Mouse (Mus musculus): ENCODE data around the gene Dock2. TPM values are rescaled to one million over a fixed set of nuclear protein-coding genes. Genes with fewer than 3 reads are reported as not detected.

Dock2 gene
- total RNA-seq, 2 experiments from 2014 or later: 0.62 to 0.85 TPM

DNA sequence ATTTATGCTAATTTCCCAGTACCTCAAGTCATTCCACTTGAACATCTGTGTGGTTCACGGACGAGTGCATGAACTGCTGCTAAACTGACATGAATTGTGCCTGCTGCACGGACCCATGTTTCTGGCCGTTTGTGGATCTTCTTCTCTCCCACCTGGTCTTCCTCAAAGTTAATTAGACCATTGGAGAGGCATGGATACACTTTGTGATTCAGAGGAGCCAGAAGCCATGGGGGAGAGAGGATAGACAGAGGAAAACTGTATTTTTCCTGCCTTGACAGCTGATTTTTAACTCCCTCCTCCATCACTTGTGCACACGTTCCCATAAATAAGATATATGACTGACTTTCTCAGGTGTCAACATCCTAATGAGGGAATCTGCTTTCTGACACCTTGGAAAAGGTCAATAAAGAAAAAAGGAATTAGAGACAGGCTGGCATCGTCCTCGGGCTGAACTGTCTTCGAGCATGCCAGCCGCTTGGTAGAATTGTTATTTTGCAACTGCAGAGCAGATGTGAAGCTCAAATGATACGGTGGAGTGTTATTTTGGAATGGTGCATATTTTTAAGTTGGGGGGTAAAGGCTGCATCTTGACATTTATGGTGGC is 434.1 kb downstream of the Dock2 start:
- DNase-seq (ENCODE audit: low spot score): no peak

DNA sequence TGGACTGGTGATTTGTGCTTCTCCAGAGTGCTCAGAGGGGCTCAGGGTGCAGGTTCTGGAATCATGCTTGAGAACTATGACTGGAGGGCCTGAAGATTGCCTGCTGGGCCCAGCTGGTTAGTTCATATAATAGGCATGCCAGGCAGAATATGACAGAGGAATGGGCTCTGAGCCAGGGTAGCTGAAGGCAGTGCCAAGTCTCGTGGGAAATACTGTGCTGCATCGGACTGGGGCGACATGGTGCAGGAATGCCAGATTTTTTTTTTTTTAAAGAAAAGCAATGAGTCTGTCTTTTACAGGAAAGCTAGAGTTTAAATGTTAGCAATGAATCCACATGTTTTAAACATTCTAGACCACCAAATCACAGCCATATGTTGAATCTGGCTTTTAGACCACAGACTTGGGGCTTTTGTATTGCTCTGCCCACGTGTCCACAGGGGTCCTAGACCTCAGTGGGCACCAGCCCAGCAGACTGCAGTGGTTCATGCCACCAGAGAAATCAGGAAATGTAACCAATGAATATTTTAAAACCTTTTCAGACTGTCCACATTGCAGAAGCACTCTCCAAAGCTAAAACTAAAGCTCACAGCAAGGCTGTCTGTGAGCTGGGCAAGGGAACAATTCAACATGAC is 435.3 kb downstream of the Dock2 start:
- peak; percentile 4 for DNase-seq (ENCODE audit: low spot score)

- no peak for DNase-seq (ENCODE audit: low spot score)
Observed at GRCm38 (mm10) chr11:34344310-34344709, 439.4 kb downstream of the Dock2 start.

- no peak for DNase-seq (ENCODE audit: low spot score)
Observed at GRCm38 (mm10) chr11:34343742-34344307, 439.9 kb downstream of the Dock2 start.

DNA sequence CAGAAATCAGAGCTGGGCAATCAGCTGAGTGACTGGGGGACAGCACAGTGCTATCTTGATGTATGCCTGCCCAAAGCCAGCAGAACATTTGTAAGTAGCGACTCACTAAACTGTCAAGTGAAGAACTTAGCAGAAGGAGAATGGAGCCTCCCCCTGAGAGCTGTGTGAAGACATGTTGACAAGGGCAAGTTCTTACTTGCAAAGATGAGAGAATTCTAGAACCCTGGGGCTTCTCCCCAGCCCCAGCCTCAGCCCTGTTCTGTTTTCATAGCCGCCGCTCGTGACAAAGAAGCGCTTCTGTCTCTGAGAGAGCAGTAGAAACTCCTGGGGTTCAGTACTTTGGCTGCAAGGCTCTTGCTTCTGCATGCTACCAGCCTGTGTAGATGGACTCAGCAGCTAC is 444.0 kb downstream of the Dock2 start:
- DNase-seq (ENCODE audit: low spot score): no peak

DNA sequence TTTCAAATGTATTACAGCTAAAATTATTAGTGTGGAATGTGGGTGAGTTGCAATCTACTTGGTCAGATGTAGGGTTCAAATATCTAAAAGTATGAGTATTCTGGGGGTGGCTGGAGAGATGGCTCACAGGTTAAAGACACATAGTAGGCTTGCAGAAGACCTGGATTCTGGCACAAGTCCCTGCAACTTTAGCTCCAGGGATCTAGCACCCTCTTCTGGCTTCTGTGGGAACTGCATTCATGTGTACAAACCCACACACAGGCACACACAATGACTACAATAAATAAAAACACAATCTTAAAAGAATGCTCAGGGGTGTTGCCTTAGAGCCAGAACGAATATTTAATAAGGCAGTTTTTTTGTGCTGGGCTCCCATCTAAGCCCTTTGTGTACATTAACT is 445.8 kb downstream of the Dock2 start:
- no peak for DNase-seq (ENCODE audit: low spot score)

DNA sequence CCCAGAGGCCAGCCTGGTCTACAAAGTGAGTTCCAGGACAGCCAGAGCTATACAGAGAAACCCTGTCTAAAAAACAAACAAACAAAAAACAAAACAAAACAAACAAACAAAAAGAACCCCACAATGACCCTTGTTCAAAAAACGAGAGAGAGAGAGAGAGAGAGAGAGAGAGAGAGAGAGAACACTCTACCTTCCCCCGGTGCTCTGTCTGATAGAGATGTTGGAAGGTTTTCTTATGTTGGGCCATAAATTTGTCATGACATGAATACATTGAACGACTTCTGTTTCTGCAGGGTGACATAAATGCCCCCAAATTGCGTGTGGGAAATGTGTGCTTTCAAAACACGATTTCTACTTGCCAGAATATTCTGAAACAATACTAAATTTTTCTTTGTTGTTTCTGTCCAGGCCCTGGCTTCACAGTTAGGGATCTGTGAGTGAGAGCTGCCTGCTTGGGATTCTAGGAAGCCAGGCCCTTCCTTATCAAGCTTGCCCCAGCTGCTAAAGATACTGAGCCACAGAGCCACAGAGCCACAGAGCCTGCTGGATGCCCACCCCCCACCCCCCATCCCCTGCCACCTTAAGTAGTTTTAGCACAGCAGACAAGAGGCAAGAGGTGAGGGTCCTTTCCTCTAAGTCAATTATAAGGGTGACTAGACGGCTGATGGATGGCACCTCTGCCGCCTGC is 451.2 kb downstream of the Dock2 start:
- DNase-seq (ENCODE audit: low spot score): no peak

GRCm38 (mm10) chr11:34323664-34324063 is 460.0 kb downstream of the Dock2 start:
- DNase-seq (ENCODE audit: low spot score): no peak

GRCm38 (mm10) chr11:34319282-34319681 is 464.4 kb downstream of the Dock2 start:
- DNase-seq (ENCODE audit: low spot score): no peak

DNA sequence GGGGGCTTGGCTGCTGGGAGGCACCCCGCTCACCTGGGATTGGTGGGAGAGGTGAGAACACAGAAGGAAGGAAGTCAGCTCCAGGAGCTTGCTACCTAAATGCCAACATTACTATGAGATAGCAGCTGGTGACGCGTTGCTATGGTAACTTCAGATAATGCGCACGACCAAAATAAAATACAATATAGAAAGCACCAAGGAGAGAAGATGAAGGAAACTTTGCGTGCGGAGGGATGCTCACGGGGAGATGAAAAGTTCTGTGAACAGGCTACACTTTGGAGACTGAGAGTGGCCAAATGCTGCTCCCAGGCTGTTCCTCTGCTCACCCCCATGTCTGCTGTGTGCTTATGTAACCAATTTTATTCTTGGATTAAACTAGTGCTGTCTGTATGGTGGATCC is 466.7 kb downstream of the Dock2 start:
- no peak for DNase-seq (ENCODE audit: low spot score)

DNA sequence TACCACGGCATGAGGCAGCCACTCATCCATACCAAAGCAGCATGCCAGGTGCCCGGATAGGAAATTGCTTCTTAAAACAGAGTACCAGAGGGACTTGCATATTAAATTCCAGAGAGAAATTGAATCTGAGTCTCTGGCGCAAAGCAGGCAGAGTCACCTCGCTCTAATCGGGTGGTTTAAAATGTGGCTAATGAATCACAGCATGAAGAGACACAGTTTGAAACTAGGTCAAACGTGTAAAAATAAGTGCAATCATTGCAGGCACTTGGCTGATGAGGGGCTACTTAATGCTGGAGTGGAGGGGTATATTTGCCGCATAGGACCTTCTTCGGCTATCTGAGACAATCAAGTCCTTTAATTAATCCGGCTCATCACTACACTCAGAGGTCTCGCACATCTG is 467.5 kb downstream of the Dock2 start:
- DNase-seq (ENCODE audit: low spot score): no peak

DNA sequence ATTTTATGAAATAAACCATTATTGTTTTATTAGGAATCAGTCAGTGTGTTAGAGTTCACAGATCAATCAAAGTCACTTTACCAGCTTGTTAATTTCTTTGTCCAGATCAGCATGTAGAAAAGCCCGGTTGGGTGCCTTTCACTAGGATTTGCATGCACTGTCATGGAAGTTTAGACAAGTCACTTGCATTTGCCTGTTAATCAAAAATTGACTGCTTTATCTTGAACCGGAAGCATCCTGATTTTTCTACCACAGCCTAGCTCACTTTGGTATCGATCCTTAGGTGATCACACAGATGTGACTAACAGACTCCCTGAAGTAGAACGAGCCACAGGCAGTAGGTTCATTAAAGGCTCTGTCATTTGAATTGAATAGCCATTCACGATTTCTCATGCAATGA is 468.3 kb downstream of the Dock2 start:
- no peak for DNase-seq (ENCODE audit: low spot score)

GRCm38 (mm10) chr11:34314534-34315379 is 468.9 kb downstream of the Dock2 start, which contains the start of gene Fam196b:
Gene Fam196b, plus strand, starts transcription at chr11:34314822.
- peak; percentile 24 for DNase-seq (ENCODE audit: low spot score)

GRCm38 (mm10) chr11:34312208-34312607 is 471.5 kb downstream of the Dock2 start:
- no peak for DNase-seq (ENCODE audit: low spot score)

GRCm38 (mm10) chr11:34311717-34312116 is 472.0 kb downstream of the Dock2 start:
- no peak for DNase-seq (ENCODE audit: low spot score)

DNA sequence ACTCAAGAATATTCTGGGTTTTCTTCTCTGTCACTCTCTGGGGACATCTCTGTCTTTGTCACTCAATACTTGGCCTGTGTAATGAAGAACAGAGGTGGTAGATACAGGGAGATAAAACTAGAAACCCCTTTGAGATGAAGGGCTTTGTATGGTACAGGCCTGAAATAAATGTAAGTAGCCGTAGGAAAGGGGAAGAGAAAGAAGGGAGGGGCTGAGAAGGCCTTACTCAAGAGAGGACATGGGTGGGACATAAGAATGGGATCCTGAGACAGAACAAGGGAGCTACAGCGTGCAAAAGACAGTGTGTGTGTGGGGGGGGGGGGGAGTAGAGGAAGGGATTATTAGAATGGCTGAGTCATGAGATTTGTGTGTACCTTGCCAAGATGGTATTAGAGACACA is 474.3 kb downstream of the Dock2 start:
- DNase-seq (ENCODE audit: low spot score): no peak

DNA sequence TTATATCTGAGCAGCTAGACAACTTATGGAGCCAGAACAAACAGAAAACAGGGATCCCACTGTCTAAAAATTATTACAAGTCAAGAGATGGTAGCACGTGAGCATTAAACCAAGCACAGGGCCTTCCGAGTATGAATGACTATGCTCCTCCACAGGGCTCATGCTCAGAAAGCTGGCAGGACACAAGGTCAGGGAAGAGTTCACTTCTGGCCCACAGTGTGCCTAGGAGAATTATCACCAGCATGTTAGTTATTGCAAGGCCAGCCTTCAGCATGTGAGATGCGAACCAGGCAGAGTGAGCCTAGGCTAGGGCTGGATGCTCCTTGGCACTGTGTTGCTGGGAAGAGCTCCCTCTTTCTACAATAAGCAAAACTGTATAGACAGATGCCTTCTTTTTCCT is 475.0 kb downstream of the Dock2 start:
- no peak for DNase-seq (ENCODE audit: low spot score)

DNA sequence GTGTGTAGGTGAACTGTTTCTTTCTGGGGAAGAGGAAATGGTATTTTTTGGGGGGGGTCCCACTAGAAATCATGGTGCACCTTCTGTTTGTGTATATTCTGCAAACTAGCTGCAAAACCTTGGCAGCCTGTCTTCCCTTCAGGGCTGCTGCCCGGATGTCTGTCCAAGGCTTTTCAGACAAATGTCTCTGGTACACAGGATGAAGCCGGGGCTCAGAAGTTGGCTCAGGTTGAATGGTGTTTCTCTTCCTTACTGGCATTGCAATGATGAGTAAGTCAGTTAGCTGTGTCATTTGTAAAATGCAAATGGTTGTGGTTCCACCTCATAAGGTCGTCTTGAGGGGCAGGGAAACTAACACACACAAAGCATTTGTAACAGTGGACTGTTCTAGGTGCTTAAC is 477.5 kb downstream of the Dock2 start:
- DNase-seq (ENCODE audit: low spot score): no peak

GRCm38 (mm10) chr11:34300064-34300463 is 483.6 kb downstream of the Dock2 start:
- no peak for DNase-seq (ENCODE audit: low spot score)

- no peak for DNase-seq (ENCODE audit: low spot score)
Observed at GRCm38 (mm10) chr11:34299550-34299949, 484.1 kb downstream of the Dock2 start.

- DNase-seq (ENCODE audit: low spot score): no peak
Observed at GRCm38 (mm10) chr11:34297698-34298378, 485.9 kb downstream of the Dock2 start.
